Mouse (Mus musculus): ENCODE measurements around the gene Zscan5b.
A peak's percentile ranks its signal among the peaks of the same experiment; 100 is the strongest.
"Not testable (repeated sequence)": the region's sequence is repeated elsewhere in the genome, so short reads cannot be mapped to it uniquely, and the experiment has no call there.

The Zscan5b gene

DNA sequence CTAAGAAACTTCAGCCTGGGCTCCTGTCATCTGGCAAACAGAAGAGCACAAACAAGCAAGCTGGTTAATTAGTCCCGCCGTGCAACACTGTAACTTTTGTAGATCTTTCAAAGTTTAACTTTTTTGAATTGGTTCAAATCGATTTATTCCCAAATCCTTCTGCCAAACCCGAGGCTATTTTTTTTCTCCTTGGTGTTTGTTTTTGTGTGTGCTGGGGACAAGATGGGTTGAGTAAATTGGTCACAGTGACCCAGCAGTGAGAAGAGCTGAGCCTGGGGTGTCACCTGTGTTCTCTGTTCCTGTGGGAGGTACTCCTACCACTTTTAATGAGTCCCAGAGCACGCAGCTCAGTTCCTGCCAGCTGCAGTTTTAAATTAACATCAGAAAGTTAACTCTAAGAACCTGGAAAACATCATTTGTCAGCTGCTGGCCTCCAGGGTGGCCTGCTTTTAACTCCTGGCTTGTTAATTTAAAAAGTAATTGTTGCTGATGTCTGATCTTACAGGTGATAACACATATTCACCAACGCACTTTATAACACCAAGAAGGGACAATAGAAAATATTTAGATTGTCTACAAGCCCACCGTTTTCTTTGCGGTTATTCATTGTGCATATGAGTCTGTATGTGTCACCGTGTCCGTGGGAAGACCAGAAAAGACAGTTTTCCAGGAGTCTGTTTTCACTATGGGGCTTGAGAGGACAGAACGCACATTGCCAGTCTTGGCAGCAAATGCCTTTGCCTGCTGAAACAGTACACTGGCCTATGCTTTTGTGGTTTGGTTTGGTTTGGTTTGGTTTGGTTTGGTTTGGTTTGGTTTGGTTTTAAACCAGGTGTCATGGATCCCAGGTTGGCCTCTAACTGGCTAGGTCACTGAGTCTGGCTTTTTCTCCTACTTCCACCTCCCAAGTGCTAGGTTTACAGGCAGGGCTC, 22.5 kb downstream of the Zscan5b start:
- DNase-seq = peak in 1 of 2 experiments; percentile 5

- no peak for DNase-seq
Observed at GRCm38 (mm10) chr7:6252410-6252809, 30.3 kb downstream of the Zscan5b start, which contains the start of gene Epp13. Epp13 (plus strand) TSS chr7:6252710.

- DNase-seq = no peak
Observed at GRCm38 (mm10) chr7:6254451-6254850, 32.4 kb downstream of the Zscan5b start.

DNA sequence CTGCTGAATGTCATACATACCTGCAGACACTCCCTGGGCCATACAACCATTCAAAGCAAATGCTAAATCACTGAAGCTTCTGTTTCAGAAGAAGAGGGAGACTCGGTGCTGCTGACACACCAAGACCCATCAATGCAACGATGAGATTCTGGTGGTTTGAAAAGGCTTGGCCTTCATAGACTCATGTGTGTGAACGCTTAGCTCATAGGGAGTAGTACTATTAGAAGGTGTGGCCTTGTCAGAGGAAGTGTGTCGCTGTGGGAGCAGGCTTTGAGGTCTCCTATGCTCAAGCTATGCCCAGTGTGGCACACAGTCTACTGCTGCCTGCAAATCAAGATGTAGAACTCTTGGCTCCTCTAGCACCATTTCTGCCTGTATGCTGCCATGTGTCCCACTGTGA, 35.3 kb downstream of the Zscan5b start:
- DNase-seq = no peak

DNA sequence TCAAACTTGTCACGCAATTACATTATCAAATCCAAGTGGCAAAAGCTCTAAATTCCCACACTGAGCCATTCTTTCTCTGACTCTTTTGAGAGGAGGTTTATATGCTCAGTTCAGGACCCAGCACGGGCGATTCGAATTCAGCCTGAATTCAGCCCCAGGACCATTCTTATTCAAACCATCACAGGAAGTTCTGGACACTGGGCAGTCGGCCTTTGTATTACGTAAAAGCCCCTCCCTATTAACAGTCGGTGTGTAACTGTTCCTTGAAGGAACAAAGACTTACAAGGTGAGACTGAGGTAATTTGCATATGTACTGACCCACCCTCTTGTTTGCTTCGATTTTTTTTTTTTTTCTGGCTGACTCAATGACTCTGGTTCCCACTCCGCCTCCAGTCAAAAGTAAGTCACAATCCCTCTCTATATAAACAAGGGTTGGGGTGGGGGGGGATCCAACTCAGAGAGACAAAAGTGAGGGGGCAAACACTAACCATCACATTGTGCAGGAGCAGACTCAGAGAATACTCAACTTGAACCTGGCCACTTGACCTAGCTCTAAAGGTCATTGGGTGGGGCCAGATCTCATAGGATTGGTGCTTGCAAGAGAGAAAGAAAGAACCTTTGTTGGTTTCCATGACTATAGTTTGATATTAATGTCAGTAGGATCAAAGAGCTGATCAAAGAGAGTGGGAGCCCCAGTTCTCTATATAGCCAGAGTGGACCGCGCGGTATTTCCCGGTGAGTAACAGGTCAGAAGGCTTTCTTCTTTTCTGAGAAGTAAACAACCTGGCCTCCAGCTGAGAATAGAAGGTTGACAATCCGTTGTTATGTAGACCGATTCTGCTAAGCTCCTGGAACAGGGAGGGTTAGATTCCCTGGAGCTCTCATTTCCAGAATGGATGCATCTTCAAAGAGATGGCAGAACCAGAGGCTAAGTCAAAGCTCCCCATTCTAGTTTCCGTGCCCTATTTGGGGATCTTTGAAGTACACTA, 36.4 kb downstream of the Zscan5b start:
- no peak for DNase-seq

DNA sequence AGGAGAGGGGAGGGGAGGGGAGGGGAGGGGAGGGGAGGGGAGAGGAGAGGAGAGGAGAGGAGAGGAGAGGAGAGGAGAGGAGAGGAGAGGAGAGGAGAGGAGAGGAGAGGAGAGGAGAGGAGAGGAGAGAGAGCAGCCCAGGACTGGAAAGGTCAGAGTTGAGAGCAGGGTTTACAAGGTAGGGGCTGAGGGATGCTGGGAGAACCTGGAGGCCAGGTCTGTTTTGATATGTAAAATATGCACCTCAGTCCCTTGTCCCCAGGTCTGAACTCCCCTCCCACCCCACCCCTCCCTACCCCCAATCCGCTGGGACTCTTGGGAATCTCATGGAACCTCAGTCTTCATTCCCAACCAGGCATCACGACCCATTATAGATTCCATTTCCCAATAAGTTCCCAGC, 37.9 kb downstream of the Zscan5b start:
- DNase-seq = not testable (repeated sequence)

- no peak for DNase-seq
Observed at GRCm38 (mm10) chr7:6262120-6262519, 40.0 kb downstream of the Zscan5b start.

GRCm38 (mm10) chr7:6262984-6263383, 40.9 kb downstream of the Zscan5b start:
- DNase-seq = no peak

DNA sequence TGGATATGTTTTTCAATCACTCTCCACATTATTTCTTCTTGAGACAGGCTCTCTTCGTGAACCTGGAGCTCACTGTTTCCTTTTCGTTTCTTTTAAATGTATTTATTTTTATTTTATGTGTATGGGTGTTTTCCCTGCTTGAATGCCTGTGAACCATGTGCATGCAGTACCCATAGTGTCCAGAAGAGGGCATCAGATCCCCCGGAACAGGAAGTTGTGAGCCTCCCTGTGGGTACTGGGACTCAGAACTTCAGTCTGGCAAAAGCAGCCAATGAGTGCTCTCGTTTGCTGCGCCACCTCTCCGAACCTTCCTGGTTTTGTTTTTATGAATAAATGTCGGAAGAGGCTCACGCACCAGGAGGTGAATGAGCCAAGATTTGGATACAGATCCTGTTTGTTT, 43.6 kb downstream of the Zscan5b start:
- peak; percentile 34 to 43 for DNase-seq

GRCm38 (mm10) chr7:6277906-6278305, 55.8 kb downstream of the Zscan5b start:
- no peak for DNase-seq

- peak; percentile 82 to 86 for DNase-seq
Observed at GRCm38 (mm10) chr7:6282749-6283148, 60.7 kb downstream of the Zscan5b start.

DNA sequence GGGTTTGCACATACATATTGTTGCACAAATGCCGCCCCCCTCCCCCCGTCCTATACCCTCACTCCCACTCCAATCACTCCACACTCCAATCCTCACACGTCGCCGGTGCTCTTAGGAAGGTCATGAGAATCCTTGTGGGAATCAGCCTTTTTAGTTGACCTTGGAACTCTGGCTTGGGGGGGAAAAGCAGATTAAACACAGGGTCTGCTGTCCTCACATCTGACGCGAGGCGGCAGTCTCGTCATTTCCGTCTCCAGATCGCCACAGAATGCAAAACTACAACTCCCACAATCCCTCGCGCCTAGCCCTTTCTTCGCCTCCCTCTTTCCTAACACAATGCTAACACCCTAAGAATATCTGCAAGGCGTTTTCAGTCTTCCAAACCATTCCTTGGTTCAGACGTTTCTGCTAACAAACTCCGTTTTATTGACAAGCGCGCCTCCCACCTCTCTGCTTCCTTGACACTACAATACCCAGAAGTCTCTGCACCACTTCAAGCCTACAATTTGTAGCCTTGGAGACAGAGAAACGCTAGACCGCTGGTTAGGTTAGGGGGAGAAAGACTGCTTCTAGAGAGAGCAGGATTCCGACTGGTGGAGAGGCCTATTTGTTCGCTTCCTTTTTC, 61.5 kb downstream of the Zscan5b start:
- DNase-seq = peak; percentile 83 to 89

- DNase-seq = no peak
Observed at GRCm38 (mm10) chr7:6284442-6285012, 62.4 kb downstream of the Zscan5b start.

DNA sequence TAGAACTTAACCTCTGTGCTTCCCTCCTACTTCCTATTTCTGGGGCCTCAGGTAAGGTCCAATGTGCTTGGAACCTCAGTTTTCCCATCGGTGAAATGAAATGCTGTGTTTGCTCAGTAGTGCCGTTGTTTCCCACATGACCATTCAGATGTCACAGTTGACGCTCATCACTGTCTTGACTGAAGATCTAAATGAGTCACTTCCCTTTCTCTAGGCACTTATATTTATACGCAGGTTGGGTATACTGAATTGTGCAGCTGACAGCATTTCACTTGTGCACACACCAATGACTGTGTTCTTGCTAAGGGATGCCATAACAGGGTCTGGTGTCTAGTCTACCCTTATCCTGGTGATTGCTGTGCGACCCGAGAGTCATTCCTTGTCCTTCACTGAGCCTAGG, 63.3 kb downstream of the Zscan5b start:
- no peak for DNase-seq

DNA sequence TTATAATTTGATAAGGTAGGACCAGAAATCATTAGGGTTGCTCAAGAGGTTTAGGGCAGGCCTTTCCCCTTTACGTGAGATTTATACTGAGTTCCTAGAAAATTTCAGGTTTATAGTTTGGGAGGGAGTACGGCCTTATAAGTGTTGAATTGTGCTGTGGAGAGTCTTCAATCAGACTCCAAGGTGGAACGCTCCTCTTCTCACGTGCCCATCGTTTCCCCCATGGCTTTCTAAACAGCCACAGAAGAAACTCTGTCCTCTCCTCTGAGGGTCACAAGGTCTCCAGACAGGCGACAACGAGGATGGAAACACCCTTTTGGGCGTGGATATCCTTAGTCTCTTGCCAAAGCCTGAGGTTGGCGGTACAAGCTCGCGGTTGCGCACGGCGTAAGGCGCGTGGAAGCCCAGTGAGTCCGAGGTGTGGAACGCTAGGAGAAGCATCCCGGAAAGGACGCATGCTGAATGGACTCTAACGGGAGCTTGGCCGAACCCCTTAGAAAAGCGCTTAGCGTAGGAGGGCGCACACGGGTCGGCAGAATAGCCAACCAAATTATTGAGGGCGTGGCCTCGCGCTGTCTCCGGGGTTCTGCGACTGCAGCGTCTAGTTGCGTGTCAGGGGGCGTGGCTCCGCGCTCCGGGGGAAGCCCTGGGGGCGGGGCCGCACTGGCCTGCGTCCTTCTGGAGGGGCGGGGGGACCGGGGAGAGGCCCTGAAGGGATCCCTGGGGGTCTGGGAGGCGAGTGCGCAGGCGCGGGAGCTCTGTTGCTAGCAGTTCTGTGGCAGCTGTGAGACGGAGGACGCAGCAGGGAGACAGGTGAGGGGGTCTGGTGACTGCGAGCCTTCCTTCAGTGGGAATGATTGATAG, 64.0 kb downstream of the Zscan5b start, which contains the start of gene Zfp667:
TSS of gene Zfp667 (plus strand) at position 738 of the 864 bp plus-strand sequence.
- DNase-seq = peak; percentile 99

GRCm38 (mm10) chr7:6286921-6287531, 64.9 kb downstream of the Zscan5b start:
- DNase-seq = no peak

Measured in kidney, postnatal 4 days (tissue).